Mouse (Mus musculus) myocyte (in vitro differentiated cells): ENCODE measurements around the gene Slc35e3.

Experiments
- MAX ChIP-seq: IDR thresholded peaks from one replicate; pipeline ENCODE4 v1.6.1; 2011; ENCODE audit warnings: low read depth, mild to moderate bottlenecking, control low read depth
- POLR2A ChIP-seq: IDR thresholded peaks from one replicate; pipeline ENCODE4 v1.6.1; 2011; ENCODE audit warnings: low read depth, mild to moderate bottlenecking, control low read depth, moderate library complexity; ENCODE audit not compliant: insufficient read length

DNA sequence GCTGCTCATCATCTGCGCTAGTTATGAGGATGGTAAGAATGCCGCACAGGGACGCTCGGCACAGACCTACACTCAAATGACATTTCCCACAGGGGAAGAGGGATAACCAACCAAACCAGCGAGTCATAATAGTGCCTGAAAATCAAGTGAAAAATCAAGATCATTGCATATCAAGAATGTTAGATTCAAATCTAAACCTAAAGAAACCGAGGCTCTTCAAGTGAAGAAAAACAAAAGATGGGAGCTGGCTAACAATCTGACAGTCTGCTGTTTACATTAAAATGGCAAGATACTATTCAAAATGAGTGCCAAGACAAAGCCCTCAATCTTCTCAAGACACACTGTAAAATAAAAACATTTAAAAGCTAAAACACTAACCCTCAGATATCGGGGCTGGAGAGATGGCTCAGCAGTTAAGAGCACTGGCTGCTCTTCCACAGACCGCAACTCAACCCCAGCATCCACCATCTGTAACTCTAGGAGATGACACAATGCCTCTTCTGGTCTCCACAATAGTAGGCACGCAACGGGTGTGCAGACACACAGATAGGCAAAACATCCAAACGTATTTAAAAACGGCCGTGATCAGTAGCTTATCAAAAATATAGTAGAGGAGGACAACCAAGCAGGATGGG lies 37.7 kb upstream of the Slc35e3 start:
- no peak for TF ChIP-seq POLR2A
- no peak for TF ChIP-seq MAX
